Mouse (Mus musculus): ENCODE results near the gene Med17. TPM values are rescaled to one million over a fixed set of nuclear protein-coding genes. Genes with fewer than 3 reads are reported as not detected.
"Not testable (repeated sequence)": the region's sequence is repeated elsewhere in the genome, so short reads cannot be mapped to it uniquely, and the experiment has no call there.

Med17 gene
- polyA plus RNA-seq (2015; fragmentation: Nextera tagmentation; extraction: Ambion mirVana): 20.6 and 21.1 TPM in 2 replicates

DNA sequence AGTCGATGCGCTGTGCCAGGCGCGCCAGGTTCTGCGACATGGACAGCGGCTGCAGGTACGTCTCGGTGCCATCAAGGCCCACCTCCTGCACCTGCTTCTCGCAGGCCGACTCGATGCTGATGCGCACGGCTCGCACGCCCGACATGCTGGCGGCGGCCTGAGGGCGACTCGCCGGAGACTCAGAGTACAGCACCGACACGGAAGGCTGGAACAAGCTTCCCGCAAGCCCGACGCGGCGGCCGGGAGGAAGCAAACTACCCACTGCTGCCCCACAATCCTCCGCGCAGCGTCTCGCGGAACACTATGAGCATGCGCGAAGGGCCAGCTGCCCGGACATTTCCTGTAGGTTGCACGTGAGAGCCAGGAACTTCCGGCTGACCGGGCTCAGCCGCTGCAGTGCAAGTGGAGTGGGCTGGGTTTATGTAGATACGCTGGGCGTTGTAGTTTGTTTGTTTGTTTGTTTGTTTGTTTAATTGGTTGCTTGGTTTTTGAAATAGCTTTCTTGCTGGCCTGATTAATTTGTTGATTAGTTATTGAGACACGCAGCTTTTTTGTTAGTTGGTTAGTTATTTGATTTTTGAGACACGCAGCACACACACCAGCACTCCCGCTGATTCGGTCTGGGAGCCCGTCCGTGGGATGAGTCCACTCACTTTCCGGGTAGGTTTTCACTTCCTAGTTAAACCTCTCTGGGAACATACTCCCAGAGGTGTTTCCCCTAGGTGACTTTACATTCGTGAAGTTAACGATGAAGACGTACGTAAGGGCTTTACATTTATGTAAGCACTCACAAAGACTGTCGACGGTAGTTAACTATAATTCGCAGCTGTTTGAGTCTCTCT lies at the start of gene Med17:
Gene Med17, minus strand, starts transcription at position 283 of the 842 bp plus-strand sequence.
- H3K4me1 ChIP-seq: peaks cover 24% of the 10 kb centered on the region
- H3K4me2 ChIP-seq: peak within 1 kb of the TSS; percentile 86
- H3K9ac ChIP-seq: peak within 1 kb of the TSS; percentile 93
- 2% methylated on average over 57 of the region's 57 CpGs for WGBS
- H3K9me3 ChIP-seq: no peaks in the 10 kb centered on the region
- H3K4me3 ChIP-seq: peak within 1 kb of the TSS; percentile 75
- peaks cover 27% of the 10 kb centered on the region for H3K36me3 ChIP-seq
- no peaks in the 10 kb centered on the region for H3K27me3 ChIP-seq (replicated peaks)
- peak within 1 kb of the TSS; percentile 77 for H3K27ac ChIP-seq (replicated peaks)
- ATAC-seq (ENCODE audit: extremely low read depth, insufficient number of reproducible peaks, low FRiP score, low TSS enrichment): peak; percentile 90

DNA sequence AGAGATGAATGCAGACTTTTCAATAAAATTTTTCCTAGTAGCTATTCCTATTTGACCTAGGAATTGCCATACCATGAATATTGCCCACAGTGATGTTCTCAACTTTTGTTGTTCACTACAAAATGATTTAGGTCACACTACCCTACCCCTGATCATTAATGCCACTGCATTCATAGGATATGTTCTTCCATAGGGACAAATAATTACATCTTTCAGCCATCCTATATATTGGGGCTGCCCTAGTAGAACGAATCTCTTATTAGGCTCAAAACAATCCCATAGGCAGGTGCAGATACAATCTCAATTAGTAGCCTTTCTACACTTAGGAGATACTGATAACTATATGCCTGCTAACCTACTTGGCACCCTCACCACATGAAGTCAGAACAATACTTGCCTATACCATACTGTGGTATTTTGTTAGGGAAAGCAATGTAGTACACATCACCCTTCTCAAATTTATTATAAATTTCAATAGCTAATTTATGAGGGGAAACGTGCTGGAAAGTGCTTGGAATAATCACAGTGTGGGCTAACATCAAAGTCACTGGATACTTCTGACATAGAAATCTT lies 38.5 kb upstream of the Med17 start:
- H3K36me3 ChIP-seq: peaks cover 83% of the 10 kb centered on the region
- 80% methylated on average over 2 of the region's 2 CpGs for WGBS
- H3K4me3 ChIP-seq: no peak overlapping the region
- no peaks in the 10 kb centered on the region for H3K4me1 ChIP-seq
- no peak overlapping the region for H3K9ac ChIP-seq
- no peak overlapping the region for H3K4me2 ChIP-seq
- no peaks in the 10 kb centered on the region for H3K9me3 ChIP-seq
- ATAC-seq (ENCODE audit: extremely low read depth, insufficient number of reproducible peaks, low FRiP score, low TSS enrichment): no peak
- H3K27me3 ChIP-seq (replicated peaks): no peaks in the 10 kb centered on the region
- H3K27ac ChIP-seq (replicated peaks): no peak overlapping the region

DNA sequence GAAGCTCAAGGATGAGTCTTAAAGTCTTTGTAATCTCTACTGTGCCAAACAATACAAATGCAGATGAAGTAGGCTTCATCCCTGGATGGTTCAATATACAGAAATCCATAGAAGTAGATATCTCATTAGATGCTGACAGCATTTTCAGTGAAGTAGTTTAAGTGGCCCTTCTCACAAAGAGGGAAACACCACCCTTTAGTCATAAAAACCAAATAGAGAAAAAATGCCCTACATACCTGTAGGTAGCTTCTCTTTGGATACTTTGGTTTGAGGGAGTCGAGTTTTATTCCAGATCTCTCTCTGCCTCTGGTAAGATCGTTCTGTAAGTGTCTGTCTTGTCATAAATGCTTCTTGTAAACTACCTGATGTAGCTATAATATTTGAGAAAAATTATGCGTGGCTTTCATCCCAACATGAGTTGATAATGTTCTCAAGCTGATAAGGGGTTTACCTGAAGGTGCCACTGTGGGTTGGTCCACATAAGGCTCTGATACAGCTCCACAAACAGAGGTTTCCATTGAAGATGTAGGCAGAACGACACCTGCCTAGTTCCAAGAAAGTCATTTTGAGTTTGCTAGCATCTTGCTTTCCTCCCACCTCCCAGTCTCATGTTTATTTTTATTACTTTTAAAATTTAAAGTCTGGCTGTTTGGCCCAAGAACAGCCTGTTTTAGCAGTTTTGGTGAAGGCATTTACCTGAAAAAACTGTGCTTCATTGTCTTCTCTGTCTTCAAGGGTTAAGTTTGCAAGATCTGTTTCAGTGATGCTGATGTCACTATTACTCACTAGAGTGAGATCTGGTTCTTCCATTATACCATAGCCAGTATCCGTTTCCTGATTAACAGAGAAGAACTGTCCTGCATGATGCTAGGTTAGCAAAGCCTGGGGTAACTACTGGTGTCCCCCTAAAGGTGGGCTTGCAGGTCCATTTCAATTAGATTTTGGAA lies 37.8 kb upstream of the Med17 start:
- H3K4me3 ChIP-seq: no peak overlapping the region
- H3K27me3 ChIP-seq (replicated peaks): no peaks in the 10 kb centered on the region
- peaks cover 85% of the 10 kb centered on the region for H3K36me3 ChIP-seq
- ATAC-seq (ENCODE audit: extremely low read depth, insufficient number of reproducible peaks, low FRiP score, low TSS enrichment): no peak
- H3K9me3 ChIP-seq: no peaks in the 10 kb centered on the region
- no peaks in the 10 kb centered on the region for H3K4me1 ChIP-seq
- H3K27ac ChIP-seq (replicated peaks): no peak overlapping the region
- H3K9ac ChIP-seq: no peak overlapping the region
- WGBS: 54% methylated on average over 5 of the region's 5 CpGs
- H3K4me2 ChIP-seq: no peak overlapping the region

DNA sequence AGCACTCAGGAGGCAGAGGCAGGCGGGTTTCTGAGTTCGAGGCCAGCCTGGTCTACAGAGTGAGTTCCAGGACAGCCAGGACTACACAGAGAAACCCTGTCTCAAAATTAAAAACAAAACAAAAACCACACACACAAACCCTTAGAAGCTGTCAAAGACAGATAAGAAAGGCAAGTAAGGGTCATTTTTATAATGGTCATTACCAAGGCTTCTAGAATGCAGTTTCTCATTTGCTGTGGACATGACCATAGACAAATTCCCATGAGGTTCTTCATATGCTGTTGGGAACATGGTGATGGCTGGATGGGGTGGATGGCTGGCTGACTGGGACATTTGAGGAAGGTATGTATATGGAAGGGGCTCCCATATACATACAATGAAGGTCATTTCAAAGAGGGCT lies 36.6 kb upstream of the Med17 start:
- H3K27ac ChIP-seq (replicated peaks); H3K9ac ChIP-seq; H3K9me3 ChIP-seq; H3K4me3 ChIP-seq; H3K27me3 ChIP-seq (replicated peaks); H3K4me1 ChIP-seq; H3K4me2 ChIP-seq; ATAC-seq (ENCODE audit: extremely low read depth, insufficient number of reproducible peaks, low FRiP score, low TSS enrichment): not testable (repeated sequence)
- peaks cover 85% of the 10 kb centered on the region for H3K36me3 ChIP-seq
- WGBS: 79% methylated on average over 2 of the region's 2 CpGs

DNA sequence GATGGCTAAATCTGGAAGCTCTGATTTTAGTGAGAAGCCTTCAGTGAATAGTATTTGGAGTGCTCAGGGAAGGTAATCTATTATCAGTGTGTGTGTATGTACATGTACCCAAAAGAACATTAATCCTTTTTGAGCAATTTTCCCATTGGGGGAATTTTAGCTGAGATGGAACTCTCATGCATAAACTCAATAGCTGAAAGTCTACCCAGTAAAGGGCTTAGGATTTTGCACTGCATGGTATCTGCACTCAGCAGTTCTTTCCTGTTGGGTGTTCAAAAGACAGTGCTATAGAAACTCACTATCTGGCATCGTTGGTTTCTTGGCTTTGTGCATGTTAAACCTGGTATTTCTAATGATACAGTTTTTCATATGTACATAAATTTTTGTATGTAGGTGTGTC lies 34.9 kb upstream of the Med17 start:
- peaks cover 88% of the 10 kb centered on the region for H3K36me3 ChIP-seq
- no peak overlapping the region for H3K27ac ChIP-seq (replicated peaks)
- no peak for ATAC-seq (ENCODE audit: extremely low read depth, insufficient number of reproducible peaks, low FRiP score, low TSS enrichment)
- no peaks in the 10 kb centered on the region for H3K27me3 ChIP-seq (replicated peaks)
- no peak overlapping the region for H3K9ac ChIP-seq
- 0 out of 2 replicates have a peak, but pooled peaks cover under 1% of the 10 kb centered on the region for H3K4me1 ChIP-seq
- no peak overlapping the region for H3K4me3 ChIP-seq
- no peak overlapping the region for H3K4me2 ChIP-seq
- H3K9me3 ChIP-seq: no peaks in the 10 kb centered on the region
- 92% methylated on average over 1 of the region's 1 CpGs for WGBS

DNA sequence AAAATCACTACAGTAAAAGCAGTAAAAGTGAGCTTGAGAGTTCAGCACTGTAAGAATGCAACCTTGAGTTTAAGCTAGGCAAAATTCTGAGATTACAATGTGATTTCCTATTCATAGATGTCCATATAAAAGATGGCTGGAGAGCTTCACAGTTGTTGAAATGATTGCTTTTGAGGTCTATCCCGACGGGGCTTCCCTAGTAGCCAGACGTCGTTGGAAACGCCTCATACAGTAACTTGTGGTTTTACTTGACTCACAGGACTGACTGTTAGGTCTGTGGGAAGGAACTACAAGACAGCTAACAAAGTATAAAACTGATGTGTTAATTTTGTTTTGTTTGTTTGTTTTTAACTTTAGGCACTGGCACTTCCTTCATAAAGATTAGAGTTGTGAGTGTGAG lies 33.9 kb upstream of the Med17 start:
- no peaks in the 10 kb centered on the region for H3K9me3 ChIP-seq
- WGBS: 81% methylated on average over 5 of the region's 5 CpGs
- H3K4me1 ChIP-seq: peaks cover 10% of the 10 kb centered on the region
- no peak overlapping the region for H3K9ac ChIP-seq
- no peak overlapping the region for H3K4me2 ChIP-seq
- no peak overlapping the region for H3K27ac ChIP-seq (replicated peaks)
- H3K36me3 ChIP-seq: peaks cover 97% of the 10 kb centered on the region
- ATAC-seq (ENCODE audit: extremely low read depth, insufficient number of reproducible peaks, low FRiP score, low TSS enrichment): no peak
- no peaks in the 10 kb centered on the region for H3K27me3 ChIP-seq (replicated peaks)
- H3K4me3 ChIP-seq: no peak overlapping the region

DNA sequence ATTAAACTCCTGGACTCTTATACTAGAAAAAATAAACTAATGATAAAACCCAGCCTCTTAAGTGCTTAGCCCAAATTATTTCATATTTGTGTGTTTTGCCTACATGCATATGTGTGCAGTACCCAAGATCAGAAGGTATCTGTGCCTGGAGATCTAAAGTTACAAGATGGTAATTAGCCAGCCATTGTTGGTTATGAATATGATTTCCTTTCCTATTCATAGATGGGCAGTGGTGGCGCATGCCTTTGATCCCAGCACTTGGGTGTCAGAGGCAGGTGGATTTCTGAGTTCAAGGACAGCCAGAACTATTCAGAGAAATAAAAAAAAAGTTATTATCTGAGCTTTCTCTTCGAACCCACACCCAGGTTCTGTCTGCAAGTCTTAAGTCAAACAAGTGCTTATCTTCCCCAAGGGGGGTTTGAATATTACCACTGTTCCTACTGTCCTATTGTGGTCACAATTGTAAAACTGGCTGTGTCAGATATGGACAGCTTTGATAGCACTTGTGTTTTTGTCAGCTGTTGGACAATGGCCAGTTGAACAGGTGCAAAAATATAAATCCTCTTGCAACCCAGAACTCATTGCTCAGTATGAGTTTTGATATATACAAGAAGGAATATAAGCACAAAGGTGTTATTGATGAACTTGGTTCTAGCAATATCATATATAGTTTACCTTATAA lies 32.5 kb upstream of the Med17 start:
- Histone ChIP-seq H3K4me3 (no peak overlapping the region), H3K36me3 (peaks cover 97% of the 10 kb centered on the region), H3K27me3 (replicated peaks) (no peaks in the 10 kb centered on the region), H3K9me3 (no peaks in the 10 kb centered on the region), H3K4me2 (no peak overlapping the region), H3K27ac (replicated peaks) (no peak overlapping the region), H3K9ac (no peak overlapping the region), H3K4me1 (peaks cover 23% of the 10 kb centered on the region)
- WGBS: 85% methylated on average over 2 of the region's 2 CpGs
- ATAC-seq (ENCODE audit: extremely low read depth, insufficient number of reproducible peaks, low FRiP score, low TSS enrichment): no peak

DNA sequence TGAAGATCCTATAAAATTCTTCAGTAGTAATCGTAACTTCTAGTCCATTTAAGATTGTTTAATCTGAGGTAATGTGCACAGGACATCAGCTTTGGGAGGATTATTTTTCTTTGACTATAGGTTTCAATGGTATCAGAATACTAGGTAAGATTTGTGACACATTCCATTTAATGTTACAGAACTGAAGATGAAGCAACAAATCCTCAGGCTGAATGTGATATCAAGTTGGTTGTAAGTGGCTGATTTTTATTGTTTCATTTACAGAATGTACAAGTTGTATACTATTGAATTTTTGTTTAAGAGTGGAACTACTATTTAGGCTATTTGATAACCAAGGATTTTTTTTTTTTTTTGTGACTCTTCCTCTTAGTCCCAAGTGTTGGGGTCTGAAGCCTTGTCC lies 30.4 kb upstream of the Med17 start:
- no peak overlapping the region for H3K27ac ChIP-seq (replicated peaks)
- WGBS: 94% methylated on average over 1 of the region's 1 CpGs
- H3K9ac ChIP-seq: no peak overlapping the region
- H3K4me3 ChIP-seq: no peak overlapping the region
- no peaks in the 10 kb centered on the region for H3K9me3 ChIP-seq
- no peak for ATAC-seq (ENCODE audit: extremely low read depth, insufficient number of reproducible peaks, low FRiP score, low TSS enrichment)
- H3K36me3 ChIP-seq: peaks cover 79% of the 10 kb centered on the region
- peaks cover 34% of the 10 kb centered on the region for H3K4me1 ChIP-seq
- H3K4me2 ChIP-seq: no peak overlapping the region
- H3K27me3 ChIP-seq (replicated peaks): no peaks in the 10 kb centered on the region

DNA sequence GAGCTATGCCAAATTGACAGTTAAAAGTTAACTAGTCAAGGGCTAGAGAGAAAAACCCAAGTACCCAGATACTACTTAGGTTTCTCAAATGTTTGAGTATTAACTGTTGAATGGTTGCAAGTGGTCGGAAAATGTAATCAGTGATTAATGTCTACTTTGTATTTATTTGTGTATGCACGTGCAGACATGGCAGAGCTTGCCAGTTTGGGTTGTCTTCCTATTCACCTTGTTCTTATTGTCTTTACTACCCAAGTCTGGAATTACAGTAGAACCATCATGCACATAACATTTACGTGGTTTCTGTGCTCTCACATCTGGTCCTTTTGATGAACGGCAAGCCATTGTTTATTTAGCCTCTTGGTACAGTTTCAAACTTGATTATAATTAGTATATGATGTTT lies 29.7 kb upstream of the Med17 start:
- H3K36me3 ChIP-seq: peaks cover 72% of the 10 kb centered on the region
- 72% methylated on average over 4 of the region's 4 CpGs for WGBS

DNA sequence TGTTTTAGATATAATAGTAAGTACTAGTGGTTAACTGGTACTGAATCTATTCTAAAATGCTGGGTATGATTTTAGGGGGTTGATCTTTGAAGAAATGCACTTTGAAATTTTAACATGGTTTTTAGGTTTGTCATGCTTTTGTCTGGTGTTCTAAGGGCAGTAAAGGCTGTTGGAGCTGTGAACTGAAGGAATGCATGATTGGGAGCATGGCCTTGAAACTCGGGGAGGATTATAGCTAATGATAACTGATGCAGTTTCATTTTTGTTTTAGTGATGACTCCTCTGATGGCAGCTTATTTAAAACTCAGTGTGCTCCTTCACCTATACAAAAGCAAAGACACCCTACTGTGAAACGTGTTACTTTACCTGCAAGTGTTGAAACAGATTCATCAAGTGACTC lies 28.5 kb upstream of the Med17 start:
- Histone ChIP-seq H3K4me3 (no peak overlapping the region), H3K9me3 (no peaks in the 10 kb centered on the region), H3K27me3 (replicated peaks) (no peaks in the 10 kb centered on the region), H3K4me2 (peak overlapping the region; percentile 82), H3K36me3 (peaks cover 60% of the 10 kb centered on the region), H3K27ac (replicated peaks) (no peak overlapping the region), H3K4me1 (peaks cover 38% of the 10 kb centered on the region), H3K9ac (peak overlapping the region; percentile 58; the same call in 1 of the 2 replicates)
- WGBS: 48% methylated on average over 2 of the region's 2 CpGs
- ATAC-seq (ENCODE audit: extremely low read depth, insufficient number of reproducible peaks, low FRiP score, low TSS enrichment): no peak

More for the DNA sequence above, 29.7 kb upstream of the Med17 start:
- no peaks in the 10 kb centered on the region for H3K27me3 ChIP-seq (replicated peaks)
- H3K9ac ChIP-seq: peak overlapping the region; percentile 47
- peak overlapping the region; percentile 13; the same call in 1 of the 2 replicates for H3K4me3 ChIP-seq
- peak overlapping the region; percentile 82 for H3K4me2 ChIP-seq
- peaks cover 38% of the 10 kb centered on the region for H3K4me1 ChIP-seq
- no peaks in the 10 kb centered on the region for H3K9me3 ChIP-seq
- ATAC-seq (ENCODE audit: extremely low read depth, insufficient number of reproducible peaks, low FRiP score, low TSS enrichment): no peak
- no peak overlapping the region for H3K27ac ChIP-seq (replicated peaks)
